Mouse (Mus musculus) neural tube, embryonic 12.5 days (tissue): Measurements from ENCODE around the gene Cdk8. TPM values are rescaled to one million over a fixed set of nuclear protein-coding genes. Genes with fewer than 3 reads are reported as not detected.

Experiments
- ATAC-seq: fragments of 200-750 bp; cut with Nextera tagmentation; 2 replicates; pipeline ENCODE4 v1.8.0; 2017; ENCODE audit warnings: low read depth, mild to moderate bottlenecking, moderate TSS enrichment, moderate library complexity; ENCODE audit not compliant: low FRiP score
- H3K27ac ChIP-seq: fragments of 300-500 bp; sonication (generic); 2 replicates; pipeline ENCODE4 v1.5.1; 2016
- H3K27me3 ChIP-seq: fragments of 300-500 bp; sonication (generic); replicated peaks from 2 replicates; pipeline ENCODE4 v1.6.1; 2016; ENCODE audit warnings: mild to moderate bottlenecking
- H3K36me3 ChIP-seq: fragments of 300-500 bp; sonication (generic); 2 replicates; pipeline ENCODE4 v1.6.1; 2016; ENCODE audit warnings: mild to moderate bottlenecking
- H3K4me1 ChIP-seq: fragments of 300-500 bp; sonication (generic); 2 replicates; pipeline ENCODE4 v1.6.1; 2016
- H3K4me2 ChIP-seq: fragments of 300-500 bp; sonication (generic); replicated peaks from 2 replicates; pipeline ENCODE4 v1.6.1; 2016; ENCODE audit warnings: mild to moderate bottlenecking
- H3K4me3 ChIP-seq: fragments of 300-500 bp; sonication (generic); 2 replicates; pipeline ENCODE4 v1.5.1; 2016
- H3K9ac ChIP-seq: fragments of 300-500 bp; sonication (generic); 2 replicates; pipeline ENCODE4 v1.6.1; 2016; ENCODE audit warnings: mild to moderate bottlenecking
- H3K9me3 ChIP-seq: fragments of 300-500 bp; sonication (generic); 2 replicates; pipeline ENCODE4 v1.6.1; 2016; ENCODE audit warnings: mild to moderate bottlenecking
- WGBS: fragments of 180-500 bp; shearing (Covaris S2); methylation state at CpG from one replicate; pipeline ENCODE4 v1.1.7; 2016; 5-methylcytosine and 5-hydroxymethylcytosine counted together
- polyA plus RNA-seq: library from polyadenylated mRNA; unstranded; fragments of >200 nt; fragmentation: Nextera tagmentation; extraction: Ambion mirVana; gene quantifications from 2 replicates; pipeline ENCODE4 v1.2.1, GENCODE M21; 2016

The Cdk8 gene
- polyA plus RNA-seq, 1 experiment from 2014 or later, result 31.8 TPM

GRCm38 (mm10) chr5:146288048-146288501, 57.0 kb downstream of the Cdk8 start:
- Histone ChIP-seq H3K27ac (no peak overlapping the region), H3K4me2 (no peak overlapping the region), H3K4me3 (no peak overlapping the region), H3K36me3 (peaks cover 41% of the 10 kb centered on the region), H3K9me3 (no peaks in the 10 kb centered on the region), H3K9ac (no peak overlapping the region), H3K27me3 (no peaks in the 10 kb centered on the region), H3K4me1 (no peaks in the 10 kb centered on the region)
- WGBS, result 86% methylated on average over 13 of the region's 13 CpGs
- ATAC-seq, result no peak

- ATAC-seq, result no peak
Measured at GRCm38 (mm10) chr5:146289921-146290320, 58.9 kb downstream of the Cdk8 start.

GRCm38 (mm10) chr5:146290446-146290845, 59.4 kb downstream of the Cdk8 start:
- H3K4me1 ChIP-seq, result no peaks in the 10 kb centered on the region
- no peaks in the 10 kb centered on the region for H3K27me3 ChIP-seq
- no peak overlapping the region for H3K9ac ChIP-seq
- no peak overlapping the region for H3K27ac ChIP-seq
- ATAC-seq, result no peak
- WGBS, result 83% methylated on average over 5 of the region's 5 CpGs
- no peaks in the 10 kb centered on the region for H3K9me3 ChIP-seq
- no peak overlapping the region for H3K4me3 ChIP-seq
- H3K36me3 ChIP-seq, result peaks cover 36% of the 10 kb centered on the region
- no peak overlapping the region for H3K4me2 ChIP-seq

More at GRCm38 (mm10) chr5:146289921-146290320, 58.9 kb downstream of the Cdk8 start:
- Histone ChIP-seq H3K9ac (no peak overlapping the region), H3K4me2 (no peak overlapping the region), H3K4me1 (no peaks in the 10 kb centered on the region), H3K27ac (no peak overlapping the region), H3K36me3 (peaks cover 36% of the 10 kb centered on the region), H3K4me3 (no peak overlapping the region), H3K9me3 (no peaks in the 10 kb centered on the region), H3K27me3 (no peaks in the 10 kb centered on the region)
- WGBS, result 77% methylated on average over 7 of the region's 7 CpGs

- no peaks in the 10 kb centered on the region for H3K27me3 ChIP-seq
- no peak for ATAC-seq
- 83% methylated on average over 5 of the region's 5 CpGs for WGBS
- no peak overlapping the region for H3K9ac ChIP-seq
- H3K4me2 ChIP-seq, result no peak overlapping the region
- peaks cover 35% of the 10 kb centered on the region for H3K36me3 ChIP-seq
- H3K27ac ChIP-seq, result no peak overlapping the region
- H3K4me3 ChIP-seq, result no peak overlapping the region
- H3K4me1 ChIP-seq, result no peaks in the 10 kb centered on the region
- no peaks in the 10 kb centered on the region for H3K9me3 ChIP-seq
Measured at GRCm38 (mm10) chr5:146291560-146291959, 60.5 kb downstream of the Cdk8 start.

GRCm38 (mm10) chr5:146292896-146293680, 62.1 kb downstream of the Cdk8 start:
- Histone ChIP-seq H3K9ac (no peak overlapping the region), H3K4me2 (no peak overlapping the region), H3K4me1 (no peaks in the 10 kb centered on the region), H3K36me3 (peaks cover 33% of the 10 kb centered on the region), H3K4me3 (no peak overlapping the region), H3K27me3 (no peaks in the 10 kb centered on the region), H3K27ac (no peak overlapping the region), H3K9me3 (no peaks in the 10 kb centered on the region)
- ATAC-seq, result no peak
- 90% methylated on average over 5 of the region's 5 CpGs for WGBS

GRCm38 (mm10) chr5:146293919-146294700, 63.1 kb downstream of the Cdk8 start:
- 90% methylated on average over 11 of the region's 11 CpGs for WGBS
- Histone ChIP-seq H3K36me3 (peaks cover 39% of the 10 kb centered on the region), H3K27ac (no peak overlapping the region), H3K4me2 (no peak overlapping the region), H3K27me3 (no peaks in the 10 kb centered on the region), H3K9ac (no peak overlapping the region), H3K4me1 (no peaks in the 10 kb centered on the region), H3K9me3 (no peaks in the 10 kb centered on the region), H3K4me3 (no peak overlapping the region)
- ATAC-seq, result no peak

GRCm38 (mm10) chr5:146294834-146295233, 63.8 kb downstream of the Cdk8 start:
- H3K4me1 ChIP-seq, result no peaks in the 10 kb centered on the region
- ATAC-seq, result no peak
- H3K4me3 ChIP-seq, result no peak overlapping the region
- H3K9ac ChIP-seq, result no peak overlapping the region
- H3K27me3 ChIP-seq, result no peaks in the 10 kb centered on the region
- H3K36me3 ChIP-seq, result peaks cover 41% of the 10 kb centered on the region
- H3K27ac ChIP-seq, result no peak overlapping the region
- no peak overlapping the region for H3K4me2 ChIP-seq
- WGBS, result 94% methylated on average over 5 of the region's 5 CpGs
- H3K9me3 ChIP-seq, result no peaks in the 10 kb centered on the region

GRCm38 (mm10) chr5:146298807-146299519, 67.9 kb downstream of the Cdk8 start:
- H3K9ac ChIP-seq, result no peak overlapping the region
- no peaks in the 10 kb centered on the region for H3K9me3 ChIP-seq
- no peak overlapping the region for H3K4me2 ChIP-seq
- H3K4me3 ChIP-seq, result no peak overlapping the region
- no peaks in the 10 kb centered on the region for H3K4me1 ChIP-seq
- no peak for ATAC-seq
- H3K36me3 ChIP-seq, result peaks cover 49% of the 10 kb centered on the region
- H3K27ac ChIP-seq, result no peak overlapping the region
- no peaks in the 10 kb centered on the region for H3K27me3 ChIP-seq
- 92% methylated on average over 13 of the region's 13 CpGs for WGBS

- Histone ChIP-seq H3K27ac (no peak overlapping the region), H3K36me3 (peaks cover 49% of the 10 kb centered on the region), H3K4me2 (no peak overlapping the region), H3K4me3 (no peak overlapping the region), H3K9me3 (no peaks in the 10 kb centered on the region), H3K4me1 (no peaks in the 10 kb centered on the region), H3K9ac (no peak overlapping the region), H3K27me3 (no peaks in the 10 kb centered on the region)
- ATAC-seq, result no peak
- WGBS, result 88% methylated on average over 8 of the region's 8 CpGs
Measured at GRCm38 (mm10) chr5:146299520-146299870, 68.5 kb downstream of the Cdk8 start.

GRCm38 (mm10) chr5:146303470-146303869, 72.4 kb downstream of the Cdk8 start:
- peaks cover 36% of the 10 kb centered on the region for H3K36me3 ChIP-seq
- H3K9me3 ChIP-seq, result no peaks in the 10 kb centered on the region
- 86% methylated on average over 5 of the region's 5 CpGs for WGBS
- H3K27ac ChIP-seq, result no peak overlapping the region
- peak; percentile 8; the same call in 1 of the 2 replicates for ATAC-seq
- no peak overlapping the region for H3K4me2 ChIP-seq
- H3K27me3 ChIP-seq, result no peaks in the 10 kb centered on the region
- H3K4me3 ChIP-seq, result no peak overlapping the region
- H3K4me1 ChIP-seq, result no peaks in the 10 kb centered on the region
- H3K9ac ChIP-seq, result no peak overlapping the region

GRCm38 (mm10) chr5:146307046-146307743, 76.2 kb downstream of the Cdk8 start:
- H3K27ac ChIP-seq, result no peak overlapping the region
- peaks cover 9% of the 10 kb centered on the region for H3K36me3 ChIP-seq
- no peak overlapping the region for H3K4me3 ChIP-seq
- H3K4me1 ChIP-seq, result no peaks in the 10 kb centered on the region
- H3K4me2 ChIP-seq, result no peak overlapping the region
- H3K9ac ChIP-seq, result no peak overlapping the region
- no peaks in the 10 kb centered on the region for H3K27me3 ChIP-seq
- no peaks in the 10 kb centered on the region for H3K9me3 ChIP-seq
- ATAC-seq, result no peak
- 87% methylated on average over 8 of the region's 8 CpGs for WGBS

GRCm38 (mm10) chr5:146307744-146308096, 76.7 kb downstream of the Cdk8 start:
- ATAC-seq, result no peak
- WGBS, result 96% methylated on average over 4 of the region's 4 CpGs

More at GRCm38 (mm10) chr5:146307744-146308096, 76.7 kb downstream of the Cdk8 start:
- H3K4me3 ChIP-seq, result no peak overlapping the region
- peaks cover 9% of the 10 kb centered on the region for H3K36me3 ChIP-seq
- H3K9ac ChIP-seq, result no peak overlapping the region
- H3K27me3 ChIP-seq, result no peaks in the 10 kb centered on the region
- no peaks in the 10 kb centered on the region for H3K9me3 ChIP-seq
- H3K4me1 ChIP-seq, result no peaks in the 10 kb centered on the region
- no peak overlapping the region for H3K27ac ChIP-seq
- H3K4me2 ChIP-seq, result no peak overlapping the region
